Mouse (Mus musculus) 3134 (cell line): ENCODE measurements at regions not wholly inside any gene's neighbourhood (a gene's known extent, or its start where the extent isn't known, plus 50 kb on each side); places are given as distances from the start of the nearest gene placed in this dataset.

Source experiments
- DNase-seq: peaks from one replicate; pipeline ENCODE4 v3.0.0-alpha.2; 2011; ENCODE audit warnings: low spot score; ENCODE audit not compliant: insufficient read length; ENCODE audit errors: extremely low read depth

DNA sequence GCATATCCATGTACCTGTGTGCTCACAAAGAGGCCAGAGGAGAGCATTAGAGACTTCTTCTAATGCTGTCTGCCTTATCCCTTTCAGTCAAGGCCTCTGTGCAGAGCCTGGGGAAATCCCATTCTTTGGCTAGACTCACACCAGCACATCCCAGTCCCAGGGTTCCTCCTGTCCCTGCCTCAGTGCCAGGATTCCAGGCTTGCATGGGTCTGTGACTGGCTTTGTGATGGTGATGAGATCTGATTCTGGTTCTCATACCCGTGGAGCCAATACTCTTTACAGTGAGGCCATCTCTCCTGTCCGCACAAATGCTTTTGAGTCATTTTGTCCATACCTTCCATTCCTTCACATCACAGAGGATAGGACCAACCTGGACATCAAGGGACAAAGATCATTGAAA, 230.5 kb downstream of the Gm5426 start:
- DNase-seq = no peak

DNA sequence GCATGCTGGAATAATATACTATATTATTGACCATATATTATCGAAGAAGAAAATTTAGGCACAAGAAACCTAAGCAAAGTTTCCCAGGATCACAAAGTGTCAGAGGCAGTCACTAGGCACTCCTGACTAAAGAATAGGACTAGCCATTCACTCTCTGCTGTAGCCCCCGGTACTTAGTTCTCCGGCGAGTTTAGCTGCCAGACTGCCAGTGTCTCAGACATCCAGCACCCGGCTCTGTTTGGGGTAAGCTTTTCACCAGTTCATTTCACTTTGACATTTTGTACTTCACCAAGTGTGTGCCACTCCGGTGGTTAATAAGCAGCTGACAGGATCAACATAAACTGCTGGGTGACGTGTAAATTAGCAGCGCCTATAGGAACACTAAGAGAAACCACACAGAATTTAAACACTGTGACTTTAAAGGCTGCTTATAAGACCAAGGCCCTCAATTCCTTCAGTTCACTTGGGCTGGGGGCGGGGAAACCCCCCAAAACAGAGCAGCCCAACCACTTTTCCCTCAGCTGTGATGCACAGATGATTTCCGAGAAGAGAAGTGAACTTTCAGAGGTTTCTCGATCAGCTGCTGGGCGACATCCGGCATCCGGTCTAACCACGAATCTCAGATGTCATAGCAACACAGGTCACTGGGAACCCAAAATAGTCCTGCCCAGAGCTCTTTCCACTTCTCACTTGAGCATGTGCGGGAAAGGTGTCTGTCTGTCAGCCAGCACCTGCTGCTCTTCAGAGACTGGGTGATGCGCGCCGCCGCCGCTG, 234.3 kb downstream of the Gm5426 start:
- DNase-seq = no peak

DNA sequence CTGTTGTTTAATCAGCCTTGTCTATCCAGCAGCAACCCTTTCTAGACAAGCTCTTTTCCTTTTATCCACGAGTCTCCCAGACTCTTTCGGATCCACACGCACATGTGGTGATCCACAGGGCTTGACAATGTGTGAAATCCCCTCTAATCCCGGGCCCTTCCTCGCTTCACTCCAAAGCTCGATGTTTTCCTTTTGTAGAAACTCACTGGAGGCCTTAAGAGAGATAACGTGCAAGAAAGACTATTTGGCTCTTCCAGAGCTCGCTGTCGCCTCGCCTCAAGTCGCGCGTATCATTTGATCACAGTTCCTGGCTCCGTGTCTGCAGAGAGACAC, 234.9 kb downstream of the Gm5426 start:
- no peak for DNase-seq

DNA sequence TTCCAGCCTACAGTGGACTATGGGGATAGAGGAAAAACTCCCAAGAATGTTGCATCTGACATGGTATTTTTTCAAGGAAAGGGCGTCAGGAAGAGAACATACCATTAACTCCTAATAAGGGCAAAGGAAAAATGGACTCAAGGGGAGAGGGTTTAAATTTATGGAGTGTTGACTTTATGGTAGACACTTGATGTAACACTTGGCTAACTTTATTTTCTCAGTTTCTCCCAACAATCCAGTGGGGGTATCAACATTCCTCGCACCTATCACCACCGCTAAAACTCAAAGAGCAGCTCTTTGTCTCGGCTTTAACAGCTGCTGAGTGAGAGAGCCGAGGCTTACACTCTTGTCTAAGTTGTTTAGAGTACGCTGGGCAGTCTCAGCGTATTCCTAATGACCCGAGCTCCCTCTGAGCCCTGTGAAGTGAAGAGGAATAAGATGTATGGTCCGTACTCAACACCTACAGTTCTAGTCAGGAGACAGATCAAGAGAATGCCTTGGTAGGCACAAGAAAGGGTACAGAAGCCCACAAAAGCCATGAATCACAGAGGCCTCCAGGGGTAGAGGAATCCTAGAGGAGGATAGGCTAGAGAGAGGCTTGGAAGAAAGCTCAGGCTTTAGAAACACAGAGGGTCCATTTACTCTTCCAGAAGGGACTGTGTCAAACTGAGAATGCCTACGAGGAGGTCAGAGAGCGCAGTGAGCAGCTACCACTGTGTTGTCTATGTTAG, 236.4 kb downstream of the Gm5426 start:
- DNase-seq = no peak

DNA sequence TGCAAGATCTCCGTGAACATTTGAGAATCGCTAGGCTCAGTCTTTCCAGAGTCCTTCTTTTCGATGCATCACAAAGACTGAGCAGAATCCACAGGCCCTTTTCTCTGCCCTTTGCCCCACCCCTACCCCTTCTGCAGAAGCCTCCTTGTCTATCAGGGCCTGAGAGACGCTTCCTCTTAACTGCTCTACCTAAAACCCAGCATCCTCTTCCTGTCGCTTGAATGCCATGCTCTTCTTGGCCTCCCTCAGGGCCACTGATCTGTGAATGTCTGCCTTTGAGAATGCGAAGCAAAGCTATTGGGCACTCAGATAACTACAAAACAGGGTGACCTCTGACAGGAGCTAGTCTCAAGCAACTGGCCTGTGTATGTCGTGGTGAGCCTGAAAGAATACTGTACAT, 237.1 kb downstream of the Gm5426 start:
- no peak for DNase-seq

DNA sequence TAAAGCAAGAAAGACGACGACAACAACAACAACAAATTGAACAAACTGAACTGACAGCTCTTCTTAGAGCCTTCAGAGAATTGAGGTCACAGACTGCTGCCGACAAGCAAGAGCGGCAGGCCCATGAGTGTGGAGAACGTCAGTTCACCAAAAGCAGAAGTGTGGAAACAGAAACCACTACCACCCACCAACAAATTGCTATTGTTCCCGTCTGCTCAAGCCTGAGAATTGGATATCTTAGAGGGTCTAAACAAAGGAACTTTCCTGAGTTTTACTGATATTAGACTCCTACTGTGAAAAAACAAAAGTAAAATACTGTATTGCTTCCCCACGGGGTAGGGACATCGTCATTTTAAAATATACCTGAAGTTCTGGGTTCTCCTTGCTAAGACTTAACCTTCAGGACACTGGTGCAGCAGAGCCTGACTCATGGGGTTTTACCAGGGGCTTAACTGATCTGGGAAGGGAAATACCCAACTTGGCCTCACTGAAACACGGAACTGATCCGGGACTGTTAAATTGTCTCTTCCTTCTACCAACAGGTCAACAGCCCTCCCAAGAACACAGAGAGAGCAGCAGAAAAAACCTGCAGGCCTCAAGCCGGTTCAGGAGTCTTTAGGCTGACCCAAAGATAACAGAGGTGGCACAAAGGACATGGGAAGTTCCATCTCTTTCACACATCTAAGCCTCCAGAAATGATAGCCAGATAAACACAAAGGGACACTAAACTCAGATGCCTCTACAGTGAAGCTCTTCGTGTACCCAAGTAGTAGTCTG, 238.1 kb downstream of the Gm5426 start:
- no peak for DNase-seq

DNA sequence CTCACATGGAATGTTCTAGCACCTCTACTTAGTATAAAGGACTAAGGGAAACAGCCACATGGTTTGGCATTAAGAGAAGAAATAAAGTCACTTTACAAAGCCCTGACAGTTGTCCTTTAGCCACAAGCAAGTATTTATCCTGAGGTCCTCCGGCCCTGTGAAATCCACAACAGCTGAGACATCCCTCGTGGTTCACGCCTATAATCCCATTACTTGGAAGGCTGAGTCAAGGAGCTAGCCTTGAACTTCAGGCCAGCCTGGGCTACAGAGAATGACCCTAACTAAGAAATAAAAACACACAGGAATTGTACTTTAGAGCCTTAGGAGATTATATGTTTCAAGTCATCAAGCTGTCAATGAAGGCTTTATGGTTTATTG, 238.7 kb downstream of the Gm5426 start:
- no peak for DNase-seq

DNA sequence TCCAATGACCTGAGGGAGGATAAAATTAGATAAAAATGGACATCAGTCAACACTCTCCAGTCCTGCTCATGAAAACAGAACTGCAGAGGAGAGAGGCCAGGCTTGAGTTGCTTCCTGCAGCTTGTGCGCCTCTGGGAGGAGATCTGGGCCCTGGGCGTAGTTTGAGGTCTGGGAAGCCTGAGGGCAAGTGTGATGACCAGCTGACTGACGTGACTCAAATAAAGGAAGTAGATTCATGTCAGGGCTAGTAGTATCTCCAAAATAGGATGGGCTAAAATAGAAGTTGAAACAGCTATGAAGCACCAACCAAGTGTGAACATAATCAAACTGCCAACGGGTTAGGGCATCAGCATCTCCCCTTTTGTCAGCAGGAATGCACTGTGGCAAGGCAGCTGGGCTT, 239.3 kb upstream of the Btg1 start:
- DNase-seq = no peak

DNA sequence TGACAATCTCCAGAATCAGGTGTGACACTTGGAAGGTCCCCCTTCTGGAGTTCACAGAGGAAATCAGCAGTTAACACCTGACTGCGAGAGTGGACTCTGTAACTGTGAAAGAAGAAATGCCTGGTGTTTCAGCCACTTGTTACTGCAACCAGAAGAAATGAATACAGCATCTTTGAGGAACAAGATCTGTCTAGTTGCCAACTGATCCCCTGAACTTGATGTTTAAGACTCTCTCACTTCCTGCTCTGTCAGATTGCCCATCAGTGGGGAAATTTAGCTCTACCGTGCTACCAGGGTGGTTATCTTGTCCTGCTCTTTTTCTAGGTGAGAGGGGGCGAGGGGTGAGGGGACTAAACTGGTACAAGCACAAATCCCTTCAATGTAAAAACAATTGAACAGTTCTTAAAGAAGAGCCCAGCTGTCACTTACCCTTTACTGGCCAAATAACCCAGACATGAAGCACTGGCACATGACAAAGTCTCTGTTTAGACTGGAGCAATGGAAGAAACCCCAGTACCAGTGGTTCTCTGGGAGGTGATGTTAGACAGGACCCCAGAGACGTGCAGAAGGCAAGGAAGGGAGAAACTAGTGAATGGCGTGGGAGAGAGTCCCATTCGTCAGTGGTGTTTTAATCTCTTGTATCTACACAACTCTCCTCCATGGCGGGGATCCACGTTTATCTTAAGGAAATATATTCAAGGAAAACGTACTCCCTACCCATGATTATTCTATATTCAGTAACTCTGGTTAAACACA, 237.6 kb upstream of the Btg1 start:
- DNase-seq = no peak

DNA sequence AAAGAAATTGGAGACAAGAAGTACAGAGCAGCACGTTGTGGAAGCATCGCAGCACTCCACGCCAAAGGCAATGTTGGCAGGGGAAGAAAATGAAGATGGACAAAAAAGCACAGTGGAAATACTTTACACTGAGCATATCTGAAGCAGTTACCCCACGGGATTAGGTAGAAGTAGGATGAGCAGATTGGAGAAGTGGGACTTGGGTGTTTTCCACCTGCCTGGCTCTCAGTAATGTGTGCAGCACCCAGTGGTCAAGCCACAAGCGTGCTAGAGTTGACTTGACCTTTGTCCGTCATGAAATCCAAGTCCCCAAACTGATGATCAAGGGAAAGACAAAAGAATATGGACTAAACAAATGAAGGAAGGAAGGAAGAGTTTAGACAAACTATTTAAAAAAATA, 235.1 kb upstream of the Btg1 start:
- DNase-seq = no peak

DNA sequence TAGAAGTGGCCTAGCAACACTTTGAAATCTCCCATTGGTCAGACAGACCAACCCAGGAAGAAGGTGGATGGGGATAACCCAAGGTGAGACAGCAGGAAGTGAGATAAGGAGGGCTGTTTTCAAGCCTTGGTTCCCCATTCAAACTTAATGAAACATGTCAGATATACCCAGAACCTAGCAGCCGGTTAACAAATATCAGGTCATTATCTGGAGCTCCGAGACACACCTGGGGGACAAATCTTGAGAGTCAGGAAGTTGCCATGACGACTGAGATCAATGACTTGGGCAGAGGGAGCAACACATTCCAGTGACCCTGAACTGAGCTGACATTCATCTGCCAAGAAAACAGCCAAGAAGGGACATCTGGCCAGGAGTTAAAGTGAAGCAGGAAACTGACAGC, 225.1 kb upstream of the Btg1 start:
- DNase-seq = no peak

DNA sequence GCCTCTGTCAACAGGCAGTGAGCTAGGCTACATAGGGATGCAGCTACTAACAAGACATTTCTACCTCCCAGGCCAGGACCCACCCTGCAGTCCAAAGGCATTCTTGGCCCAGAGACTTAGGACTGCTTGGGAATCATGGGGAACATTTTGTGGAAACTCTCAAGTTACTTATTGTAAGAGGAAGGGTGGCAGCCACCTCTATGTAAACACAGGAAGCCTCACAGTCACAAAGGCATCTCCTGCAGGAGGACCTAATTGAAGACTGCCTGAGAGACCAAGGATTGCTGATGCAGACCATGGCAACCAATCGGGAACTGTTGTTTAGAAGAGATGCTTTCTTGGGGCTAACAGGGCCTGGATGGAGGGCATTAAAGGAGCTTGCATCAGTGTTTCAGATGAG, 224.0 kb upstream of the Btg1 start:
- DNase-seq = no peak

DNA sequence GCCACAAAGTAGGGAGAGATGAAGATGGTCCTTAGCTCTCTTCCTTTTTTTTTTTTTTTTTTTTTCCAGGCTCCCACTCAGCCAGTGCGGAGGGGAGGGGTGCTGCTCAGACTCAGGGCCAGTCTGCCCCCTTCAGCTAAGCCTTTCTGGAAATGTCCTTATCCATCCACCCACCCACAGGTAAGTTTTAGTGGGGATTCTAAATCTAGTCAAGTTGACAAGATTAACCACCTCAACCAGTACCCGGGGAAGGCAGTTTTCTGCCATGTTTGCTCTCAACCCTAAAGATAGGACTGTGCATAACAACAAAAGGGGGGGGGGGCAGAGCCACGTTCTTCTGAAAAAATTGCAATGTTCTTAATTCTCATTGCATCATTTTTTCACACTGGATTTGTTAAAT, 222.6 kb upstream of the Btg1 start:
- DNase-seq = no peak

DNA sequence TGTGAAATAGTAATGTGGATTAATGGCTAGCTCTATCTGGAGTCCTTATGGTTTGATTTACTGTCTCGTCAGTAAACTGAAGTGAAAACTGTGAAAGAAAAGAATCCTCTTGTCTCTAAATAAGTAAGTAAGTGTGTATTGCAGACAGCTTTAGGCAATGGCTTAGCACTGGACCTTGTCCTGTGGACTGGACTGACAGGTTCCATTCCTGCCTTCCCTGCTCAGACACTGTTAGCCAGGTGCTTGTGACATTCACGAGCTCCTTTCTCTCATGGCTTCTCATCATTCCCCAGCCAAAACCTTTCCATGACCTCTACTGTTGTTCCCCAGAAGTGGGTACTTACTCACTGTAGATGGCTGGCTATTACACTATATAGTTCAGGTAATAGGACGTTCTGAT, 221.8 kb upstream of the Btg1 start:
- no peak for DNase-seq

DNA sequence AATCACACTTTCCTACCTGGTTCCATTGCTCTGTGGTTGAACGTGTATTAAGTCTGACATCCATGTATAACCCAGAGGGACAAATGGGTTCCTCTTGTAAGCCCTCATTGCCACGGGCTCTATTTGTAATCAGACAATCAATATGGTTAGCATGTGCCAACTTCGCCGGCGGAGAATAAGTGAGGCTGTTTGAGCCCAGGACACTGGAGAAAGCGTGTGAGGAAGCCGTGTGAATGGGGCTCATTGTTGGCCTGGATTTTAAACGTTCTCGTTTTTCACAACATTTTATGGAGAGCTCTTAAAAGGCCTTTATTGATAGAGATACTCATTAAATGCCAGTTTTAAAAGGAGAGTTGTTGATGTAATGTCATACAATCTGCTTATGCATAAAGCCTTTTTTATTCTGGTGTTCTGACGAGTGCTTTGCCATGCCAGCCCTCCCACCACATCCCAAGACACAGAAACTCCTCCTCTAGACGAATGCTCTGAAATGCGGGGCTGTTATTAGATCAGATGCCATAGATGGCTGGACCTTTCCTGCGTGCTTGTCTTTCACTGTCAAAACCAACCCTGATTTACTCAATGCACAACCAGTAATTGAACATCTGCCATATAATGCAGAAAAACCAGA, 218.8 kb upstream of the Btg1 start:
- no peak for DNase-seq

DNA sequence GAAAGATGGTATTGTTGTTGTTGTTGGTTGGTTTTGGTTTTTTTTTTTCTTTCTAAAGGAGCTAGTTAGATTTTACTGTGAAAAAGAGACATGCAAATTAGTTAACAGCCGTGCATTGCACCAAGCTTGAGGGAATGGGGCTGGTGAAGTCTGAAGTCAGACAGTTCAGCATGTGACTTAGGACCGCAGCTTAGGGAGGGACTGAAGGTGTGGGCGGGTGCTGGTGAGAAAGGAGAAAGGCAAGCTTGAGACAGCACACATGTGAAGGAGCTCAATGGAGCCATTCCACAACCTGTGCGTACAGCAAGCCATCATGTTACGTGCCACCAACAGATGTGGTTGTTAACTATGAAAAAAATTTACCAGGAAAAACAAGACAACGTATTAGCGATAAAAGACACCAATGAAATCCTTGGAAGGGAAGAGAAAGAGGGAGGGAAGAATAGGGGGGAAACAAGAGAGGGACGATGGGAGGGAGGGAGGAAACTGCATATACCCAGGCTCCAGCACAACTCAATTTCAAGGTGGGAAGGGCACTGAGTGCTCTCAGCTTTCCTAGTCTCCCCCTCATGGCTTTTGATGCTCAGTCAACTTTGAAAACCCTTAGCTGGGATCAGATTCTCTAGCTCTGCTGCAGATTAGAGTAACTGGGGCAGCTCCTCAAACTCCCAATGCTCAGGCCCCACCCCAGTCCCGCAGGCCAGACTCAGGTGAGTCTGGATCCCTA, 218.1 kb upstream of the Btg1 start:
- DNase-seq = no peak

DNA sequence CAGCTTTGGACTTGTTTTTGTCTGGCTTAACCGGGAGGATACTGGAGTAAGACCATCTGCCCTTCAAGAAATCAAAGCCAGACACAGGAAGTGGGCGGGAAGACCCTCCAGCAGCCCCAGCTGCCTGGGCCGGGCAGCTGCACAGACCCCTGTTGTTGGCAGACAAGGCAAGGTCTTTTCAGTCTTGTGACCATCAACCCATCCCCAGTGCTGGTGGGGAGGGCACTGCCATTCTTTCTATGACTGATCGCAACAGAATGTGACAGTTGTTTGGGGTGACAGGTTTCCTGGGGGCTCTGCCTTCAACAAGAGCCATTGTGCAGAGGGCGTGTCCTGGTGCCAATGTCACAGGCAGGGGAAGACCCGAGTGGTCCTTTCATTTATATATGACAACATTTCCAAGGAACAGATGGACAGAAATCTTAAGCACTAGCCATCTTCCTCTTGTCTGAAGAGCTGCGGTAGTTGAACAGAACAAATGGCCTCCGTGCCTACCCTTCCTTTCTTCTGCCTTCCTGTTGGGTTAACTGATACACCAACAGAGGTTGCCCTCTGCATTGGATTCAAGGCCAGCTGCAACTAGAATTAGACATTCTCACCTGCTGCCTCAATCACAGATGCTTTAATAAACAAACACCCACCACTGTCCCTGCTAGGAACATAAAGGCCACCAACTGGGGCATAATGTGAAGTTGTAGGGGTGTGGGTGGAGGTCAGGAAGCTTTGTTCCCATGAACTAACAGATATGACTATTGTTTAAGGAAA, 217.0 kb upstream of the Btg1 start:
- peak; percentile 5 for DNase-seq

DNA sequence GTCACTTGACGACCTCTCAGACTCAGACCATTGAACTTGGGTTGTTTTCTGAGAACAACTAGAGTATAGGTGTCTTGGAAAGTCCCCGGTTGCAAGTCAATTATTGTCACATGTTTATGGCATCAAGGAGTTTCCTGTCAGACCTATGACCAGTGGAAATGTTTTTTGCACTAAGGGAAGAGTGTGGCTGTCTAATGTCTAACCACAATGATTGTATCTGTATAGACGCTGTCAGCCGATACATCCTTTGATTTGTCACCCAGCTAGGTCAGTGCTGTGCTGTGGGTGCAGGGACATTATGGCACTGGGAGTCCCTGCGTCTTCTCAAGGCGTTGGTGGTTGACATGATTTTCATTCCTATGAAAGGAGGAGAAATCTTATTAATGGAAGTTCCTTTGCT, 216.0 kb upstream of the Btg1 start:
- no peak for DNase-seq

DNA sequence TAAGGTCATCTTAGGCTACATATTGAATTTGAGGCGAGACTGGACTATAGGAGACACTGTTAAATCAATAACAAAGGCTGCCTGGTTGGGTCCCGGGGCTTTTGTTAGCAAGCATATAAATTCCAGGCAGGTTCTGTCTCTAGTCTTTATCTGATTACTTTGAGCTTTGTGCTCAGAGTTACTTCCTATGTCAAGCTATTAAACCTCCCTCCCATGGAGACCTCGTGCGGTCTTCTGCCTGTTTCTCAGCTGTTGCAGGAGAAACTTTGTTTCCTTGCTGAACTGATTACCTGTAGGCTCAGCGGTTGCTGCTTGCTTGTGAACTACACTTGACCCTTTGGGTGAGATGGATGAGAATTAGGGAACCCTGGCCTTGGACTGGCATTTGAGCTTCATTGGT, 210.5 kb upstream of the Btg1 start:
- no peak for DNase-seq
